Mouse (Mus musculus): ENCODE measurements around the gene Mylip.

DNA sequence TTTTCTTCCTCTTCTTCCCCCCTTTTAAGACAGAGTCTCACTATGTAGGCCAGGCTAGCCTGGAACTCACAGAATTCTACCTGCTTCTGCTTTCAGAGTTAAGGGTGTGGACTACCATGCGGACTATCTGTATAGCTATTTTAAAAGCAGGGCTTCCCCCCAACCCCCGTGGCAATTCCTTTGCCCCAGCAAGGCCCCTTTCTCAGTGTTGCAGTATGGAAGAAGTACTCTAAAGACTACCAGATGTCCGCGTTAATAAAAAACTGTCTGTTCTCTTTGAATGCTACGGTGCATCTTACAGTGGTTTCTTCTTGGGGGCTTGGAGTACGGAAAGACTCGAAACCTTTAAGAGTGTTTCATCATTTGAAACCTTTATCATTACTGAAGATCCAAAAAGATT lies 12.3 kb downstream of the Mylip start:
- TF ChIP-seq CTCF (IDR thresholded peaks at IDR 0.05; ENCODE audit: insufficient read depth, low read depth, low read length) (no peak), POLR2A (IDR thresholded peaks at IDR 0.05; ENCODE audit: insufficient read depth, low read depth, low read length) (no peak)

All from olfactory bulb, adult 2 months (tissue).